Mouse (Mus musculus) heart, adult 2 months (tissue): ENCODE measurements at regions not wholly inside any gene's neighbourhood (a gene's known extent, or its start where the extent isn't known, plus 50 kb on each side); places are given as distances from the start of the nearest gene placed in this dataset.

Experiments
- DNase-seq, 2 experiments: peaks; one replicate each; pipeline ENCODE4 v3.0.0; 2021
- H3K27ac ChIP-seq: fragments of 200-600 bp; 2 replicates; pipeline ENCODE4 v1.8.1; 2022
- H3K27me3 ChIP-seq: fragments of 200-500 bp; 2 replicates; pipeline ENCODE4 v1.6.1; 2012; ENCODE audit warnings: mild to moderate bottlenecking, low read length, inconsistent platforms, mixed read lengths; ENCODE audit not compliant: control insufficient read depth, insufficient read depth
- H3K36me3 ChIP-seq: fragments of 200-500 bp; 2 replicates; pipeline ENCODE4 v1.6.1; 2012; ENCODE audit warnings: low read length, inconsistent platforms; ENCODE audit not compliant: control insufficient read depth, insufficient read depth
- H3K4me1 ChIP-seq: fragments of 200-500 bp; 2 replicates; pipeline ENCODE4 v1.6.1; 2011; ENCODE audit warnings: low read length; ENCODE audit not compliant: control insufficient read depth, insufficient read depth
- H3K4me3 ChIP-seq: fragments of 200-600 bp; 2 replicates; pipeline ENCODE4 v1.8.1; 2022
- H3K79me2 ChIP-seq: fragments of 200-500 bp; replicated peaks from 2 replicates; pipeline ENCODE4 v1.6.1; 2012; ENCODE audit warnings: mild to moderate bottlenecking, inconsistent platforms, low read length, moderate library complexity, mixed read lengths; ENCODE audit not compliant: control insufficient read depth, insufficient read depth
- H3K9ac ChIP-seq: fragments of 200-500 bp; 2 replicates; pipeline ENCODE4 v1.6.1; 2012; ENCODE audit warnings: low read depth, mild to moderate bottlenecking, control low read depth, inconsistent platforms, low read length, mixed read lengths
- CTCF ChIP-seq: fragments of 200-600 bp; IDR thresholded peaks from 2 replicates; pipeline ENCODE4 v1.8.1; 2022; ENCODE audit warnings: antibody characterized with exemption, mild to moderate bottlenecking, moderate library complexity
- EP300 ChIP-seq: fragments of 200-500 bp; IDR thresholded peaks from 2 replicates; pipeline ENCODE4 v1.6.1; 2011; ENCODE audit warnings: low read depth, low read length, control low read depth; ENCODE audit not compliant: insufficient read depth
- POLR2A ChIP-seq: fragments of 200-500 bp; IDR thresholded peaks from 2 replicates; pipeline ENCODE4 v1.6.1; 2011; ENCODE audit warnings: mild to moderate bottlenecking, low read depth, low read length, control low read depth; ENCODE audit not compliant: insufficient read depth
- WGBS: fragments of 180-500 bp; shearing (Covaris S2); methylation state at CpG from one replicate; pipeline ENCODE4 v1.1.7; 2018; 5-methylcytosine and 5-hydroxymethylcytosine counted together
- intact Hi-C: fragments of 180-260 bp; cut with DNase I; formaldehyde crosslinking; loops from one replicate; pipeline ENCODE4 v1.15.1; 2025

DNA sequence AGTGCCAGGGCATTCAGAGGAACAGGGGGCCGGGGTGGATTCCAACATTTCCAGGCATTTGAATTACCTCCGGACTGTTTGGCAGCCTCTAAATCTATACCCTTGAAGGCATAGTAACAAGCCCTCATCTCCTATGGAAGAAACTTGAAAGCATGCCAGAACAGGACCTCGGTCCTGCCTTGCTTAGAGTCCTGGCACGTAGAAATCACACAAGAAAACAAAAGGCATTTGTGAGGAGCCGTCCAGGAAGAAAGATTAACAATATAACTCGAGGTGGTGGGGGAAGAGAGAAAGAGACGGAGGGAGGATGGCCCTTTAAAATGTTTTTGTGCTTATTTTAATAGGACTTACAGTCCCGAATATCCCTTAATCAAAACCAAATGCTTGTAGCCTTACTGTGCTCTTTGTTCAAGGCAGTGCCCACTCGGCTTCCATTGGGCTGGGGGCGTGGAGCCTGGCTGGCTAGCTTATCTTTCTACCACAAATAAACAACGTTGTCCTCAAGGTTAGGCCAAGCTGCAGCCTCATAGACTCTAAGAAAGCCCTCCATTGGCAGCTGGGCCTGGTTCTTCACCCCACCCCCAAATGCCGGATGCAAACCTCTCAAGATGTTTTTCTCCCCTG lies 505.9 kb downstream of the Tmem38b start:
- whole genome bisulfite sequencing, result 33% methylated on average over 12 of the region's 12 CpGs
- intact Hi-C loops, result no loop called here

DNA sequence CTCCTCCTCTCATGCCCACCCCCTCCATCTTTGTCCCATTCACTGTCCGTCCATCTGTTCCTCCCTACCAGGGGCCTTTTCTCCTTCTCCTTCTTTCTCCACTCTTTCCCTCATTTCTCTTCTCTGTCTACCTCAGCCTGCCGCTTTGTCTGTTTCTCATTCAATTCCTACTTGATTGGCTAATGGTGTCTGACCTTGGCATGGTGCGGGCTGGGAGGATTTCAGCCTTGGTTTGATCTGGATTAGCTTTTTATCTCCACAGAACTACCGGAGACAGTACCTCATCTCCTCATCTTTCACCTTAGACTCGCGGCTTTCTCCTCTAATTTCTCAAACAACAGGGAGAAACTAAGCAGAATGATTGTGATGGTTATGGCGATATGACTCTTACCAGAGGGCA lies 506.4 kb downstream of the Tmem38b start:
- intact Hi-C loops, result no loop called here
- no peak for TF ChIP-seq EP300
- TF ChIP-seq POLR2A, result no peak
- no peak for TF ChIP-seq CTCF
- WGBS, result 91% methylated on average over 7 of the region's 7 CpGs

More for the DNA sequence above, 505.9 kb downstream of the Tmem38b start:
- H3K9ac ChIP-seq, result no peak overlapping the region
- H3K79me2 ChIP-seq, result no peaks in the 10 kb centered on the region
- H3K27ac ChIP-seq, result no peak overlapping the region
- no peak for DNase-seq
- no peak for TF ChIP-seq POLR2A
- no peak for TF ChIP-seq EP300
- no peak for TF ChIP-seq CTCF
- no peaks in the 10 kb centered on the region for H3K27me3 ChIP-seq
- H3K4me3 ChIP-seq, result no peak overlapping the region
- H3K36me3 ChIP-seq, result no peaks in the 10 kb centered on the region
- peaks cover 1% of the 10 kb centered on the region; the same call in 1 of the 2 replicates for H3K4me1 ChIP-seq

GRCm38 (mm10) chr4:54338556-54338955 lies 512.7 kb downstream of the Tmem38b start:
- Histone ChIP-seq H3K27ac (no peak overlapping the region), H3K36me3 (no peaks in the 10 kb centered on the region), H3K4me3 (no peak overlapping the region), H3K9ac (no peak overlapping the region), H3K27me3 (no peaks in the 10 kb centered on the region), H3K79me2 (no peaks in the 10 kb centered on the region), H3K4me1 (no peaks in the 10 kb centered on the region; the same call in 1 of the 2 replicates)
- intact Hi-C loops, result no loop called here
- no peak for TF ChIP-seq CTCF
- TF ChIP-seq POLR2A, result no peak
- TF ChIP-seq EP300, result no peak
- no peak for DNase-seq
- WGBS, result 12% methylated on average over 1 of the region's 1 CpGs

More for the DNA sequence above, 506.4 kb downstream of the Tmem38b start:
- H3K27ac ChIP-seq, result no peak overlapping the region
- no peak for DNase-seq
- H3K4me1 ChIP-seq, result peaks cover 1% of the 10 kb centered on the region; the same call in 1 of the 2 replicates
- no peak overlapping the region for H3K9ac ChIP-seq
- no peaks in the 10 kb centered on the region for H3K36me3 ChIP-seq
- no peaks in the 10 kb centered on the region for H3K27me3 ChIP-seq
- no peak overlapping the region for H3K4me3 ChIP-seq
- H3K79me2 ChIP-seq, result no peaks in the 10 kb centered on the region

GRCm38 (mm10) chr4:54340106-54340505 lies 514.3 kb downstream of the Tmem38b start:
- Histone ChIP-seq H3K27me3 (no peaks in the 10 kb centered on the region), H3K27ac (no peak overlapping the region)
- intact Hi-C loops, result no loop called here

DNA sequence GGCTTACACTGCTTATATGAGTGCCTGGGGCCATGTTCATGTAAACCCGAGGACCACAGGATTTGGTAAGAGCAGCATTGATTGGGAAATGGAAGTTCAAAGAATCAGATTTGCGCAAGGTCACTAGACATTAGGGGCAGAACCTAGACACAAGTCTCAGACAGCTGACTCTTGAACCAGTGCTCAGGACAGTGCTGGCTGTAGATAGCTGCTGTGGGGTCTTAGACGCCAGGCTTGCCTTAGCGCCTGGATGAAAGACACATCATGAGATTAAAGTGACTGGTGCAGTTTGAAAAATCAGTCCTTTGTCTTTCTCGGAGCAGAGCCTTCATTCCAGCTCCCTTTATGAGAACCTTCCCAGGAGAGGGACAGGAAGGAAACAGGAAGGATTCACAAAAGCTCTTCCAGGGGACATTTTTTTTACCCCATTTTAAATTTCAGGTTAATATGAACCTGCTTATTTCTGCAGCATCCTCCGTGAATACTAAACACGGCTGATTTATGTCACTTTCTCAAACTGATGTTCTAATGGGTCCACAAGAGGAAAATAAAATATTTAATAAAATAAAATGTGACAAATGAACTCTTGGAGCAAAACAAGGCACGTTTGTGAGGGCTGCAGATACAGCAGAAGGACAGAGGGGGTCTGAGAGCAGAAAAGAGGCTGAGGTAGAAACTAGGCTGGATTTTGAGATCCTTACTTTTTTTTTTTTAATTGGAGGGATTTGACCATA lies 528.0 kb downstream of the Tmem38b start:
- Histone ChIP-seq H3K27ac (no peak overlapping the region), H3K36me3 (no peaks in the 10 kb centered on the region), H3K4me1 (no peaks in the 10 kb centered on the region), H3K9ac (no peak overlapping the region), H3K79me2 (no peaks in the 10 kb centered on the region), H3K27me3 (no peaks in the 10 kb centered on the region), H3K4me3 (no peak overlapping the region)
- no peak for DNase-seq
- 75% methylated on average over 8 of the region's 8 CpGs for WGBS
- intact Hi-C loops, result no loop called here
- TF ChIP-seq EP300 (no peak), CTCF (no peak), POLR2A (no peak)

More at GRCm38 (mm10) chr4:54340106-54340505, 514.3 kb downstream of the Tmem38b start:
- H3K79me2 ChIP-seq, result no peaks in the 10 kb centered on the region
- H3K36me3 ChIP-seq, result no peaks in the 10 kb centered on the region
- 85% methylated on average over 1 of the region's 1 CpGs for WGBS
- H3K9ac ChIP-seq, result no peak overlapping the region
- no peak for DNase-seq
- H3K4me3 ChIP-seq, result no peak overlapping the region
- TF ChIP-seq POLR2A (no peak), EP300 (no peak), CTCF (no peak)
- no peaks in the 10 kb centered on the region; the same call in 1 of the 2 replicates for H3K4me1 ChIP-seq

DNA sequence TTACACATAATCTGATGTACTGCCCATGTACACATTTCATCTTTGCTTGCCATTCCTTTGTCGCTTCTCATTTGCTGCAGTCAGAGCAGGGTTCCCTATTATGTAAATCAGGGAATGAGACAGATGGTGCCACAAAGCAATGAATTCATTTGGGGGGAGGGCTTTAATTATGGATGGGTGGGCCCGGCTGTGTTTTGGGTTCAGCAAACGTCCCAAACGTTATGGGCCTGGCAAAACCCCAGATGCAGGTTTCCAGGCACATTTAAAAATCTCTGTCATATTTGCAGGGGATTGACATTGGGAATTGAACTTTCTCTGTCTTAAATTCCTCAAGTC lies 528.5 kb downstream of the Tmem38b start:
- H3K27ac ChIP-seq, result no peak overlapping the region
- H3K36me3 ChIP-seq, result no peaks in the 10 kb centered on the region
- H3K4me1 ChIP-seq, result no peaks in the 10 kb centered on the region
- no peak for DNase-seq
- 72% methylated on average over 4 of the region's 4 CpGs for WGBS
- no peak overlapping the region for H3K9ac ChIP-seq
- H3K4me3 ChIP-seq, result no peak overlapping the region
- TF ChIP-seq CTCF (no peak), POLR2A (no peak), EP300 (no peak)
- no peaks in the 10 kb centered on the region for H3K79me2 ChIP-seq
- intact Hi-C loops, result no loop called here
- no peaks in the 10 kb centered on the region for H3K27me3 ChIP-seq
